Mouse (Mus musculus): ENCODE data around the gene Rngtt. TPM values are rescaled to one million over a fixed set of nuclear protein-coding genes. Genes with fewer than 3 reads are reported as not detected.
"Not testable (repeated sequence)": the region's sequence is repeated elsewhere in the genome, so short reads cannot be mapped to it uniquely, and the experiment has no call there.

The Rngtt gene
- polyA plus RNA-seq, 1 experiment from 2014 or later, result 14.9 TPM

GRCm38 (mm10) chr4:33289106-33289650 is 20.9 kb upstream of the Rngtt start:
- Histone ChIP-seq H3K4me2 (peak overlapping the region; percentile 50), H3K4me3 (peak overlapping the region; percentile 31), H3K9ac (no peak overlapping the region), H3K36me3 (no peaks in the 10 kb centered on the region), H3K27me3 (replicated peaks) (0 out of 2 replicates have a peak, but pooled peaks cover 8% of the 10 kb centered on the region), H3K4me1 (peaks cover 12% of the 10 kb centered on the region), H3K9me3 (no peaks in the 10 kb centered on the region), H3K27ac (replicated peaks) (no peak overlapping the region)
- WGBS, result 76% methylated on average over 12 of the region's 12 CpGs
- no peak for ATAC-seq (ENCODE audit: extremely low read depth, insufficient number of reproducible peaks, low FRiP score, low TSS enrichment)

GRCm38 (mm10) chr4:33290002-33290401 is 20.1 kb upstream of the Rngtt start, which contains the start of gene Pnrc1:
Gene Pnrc1 (minus strand): TSS chr4:33290163.
- peak within 1 kb of the TSS; percentile 31 for H3K4me3 ChIP-seq
- H3K4me2 ChIP-seq, result peak within 1 kb of the TSS; percentile 50
- H3K27ac ChIP-seq (replicated peaks), result no peak within 1 kb of the TSS
- no peaks in the 10 kb centered on the region for H3K9me3 ChIP-seq
- H3K4me1 ChIP-seq, result peaks cover 7% of the 10 kb centered on the region; the same call in 1 of the 2 replicates
- ATAC-seq (ENCODE audit: extremely low read depth, insufficient number of reproducible peaks, low FRiP score, low TSS enrichment), result peak; percentile 61; the same call in 1 of the 2 replicates
- H3K36me3 ChIP-seq, result no peaks in the 10 kb centered on the region
- 55% methylated on average over 3 of the region's 3 CpGs for WGBS
- H3K27me3 ChIP-seq (replicated peaks), result 0 out of 2 replicates have a peak, but pooled peaks cover 8% of the 10 kb centered on the region
- peak within 1 kb of the TSS; percentile 47 for H3K9ac ChIP-seq

GRCm38 (mm10) chr4:33290878-33291277 is 19.2 kb upstream of the Rngtt start:
- H3K4me1 ChIP-seq, result peaks cover 7% of the 10 kb centered on the region; the same call in 1 of the 2 replicates
- H3K36me3 ChIP-seq, result no peaks in the 10 kb centered on the region
- H3K27ac ChIP-seq (replicated peaks), result no peak overlapping the region
- ATAC-seq (ENCODE audit: extremely low read depth, insufficient number of reproducible peaks, low FRiP score, low TSS enrichment), result no peak
- H3K4me2 ChIP-seq, result no peak overlapping the region
- WGBS, result 54% methylated on average over 4 of the region's 4 CpGs
- 0 out of 2 replicates have a peak, but pooled peaks cover 8% of the 10 kb centered on the region for H3K27me3 ChIP-seq (replicated peaks)
- no peak overlapping the region for H3K9ac ChIP-seq
- no peaks in the 10 kb centered on the region for H3K9me3 ChIP-seq
- no peak overlapping the region for H3K4me3 ChIP-seq

- 18% methylated on average over 16 of the region's 16 CpGs for WGBS
- no peaks in the 10 kb centered on the region for H3K36me3 ChIP-seq
- H3K27ac ChIP-seq (replicated peaks), result no peak overlapping the region
- 0 out of 2 replicates have a peak, but pooled peaks cover 8% of the 10 kb centered on the region for H3K27me3 ChIP-seq (replicated peaks)
- H3K4me3 ChIP-seq, result no peak overlapping the region; the same call in 1 of the 2 replicates
- no peaks in the 10 kb centered on the region for H3K9me3 ChIP-seq
- peaks cover 7% of the 10 kb centered on the region; the same call in 1 of the 2 replicates for H3K4me1 ChIP-seq
- H3K4me2 ChIP-seq, result peak overlapping the region; percentile 54
- no peak for ATAC-seq (ENCODE audit: extremely low read depth, insufficient number of reproducible peaks, low FRiP score, low TSS enrichment)
- H3K9ac ChIP-seq, result peak overlapping the region; percentile 37; the same call in 1 of the 2 replicates
These were observed 17.4 kb upstream of the Rngtt start for GRCm38 (mm10) chr4:33292409-33293370.

- peaks cover 14% of the 10 kb centered on the region; the same call in 1 of the 2 replicates for H3K9me3 ChIP-seq
- ATAC-seq (ENCODE audit: extremely low read depth, insufficient number of reproducible peaks, low FRiP score, low TSS enrichment); H3K4me1 ChIP-seq; H3K9ac ChIP-seq; H3K27ac ChIP-seq (replicated peaks); H3K4me2 ChIP-seq; H3K36me3 ChIP-seq; H3K27me3 ChIP-seq (replicated peaks); H3K4me3 ChIP-seq: not testable (repeated sequence)
- WGBS, result 84% methylated on average over 6 of the region's 6 CpGs
These were observed 9.0 kb upstream of the Rngtt start for GRCm38 (mm10) chr4:33300891-33301665.

GRCm38 (mm10) chr4:33303057-33303456 is 7.1 kb upstream of the Rngtt start:
- Histone ChIP-seq H3K27ac (replicated peaks) (no peak overlapping the region), H3K4me2 (no peak overlapping the region), H3K9me3 (peaks cover 14% of the 10 kb centered on the region; the same call in 1 of the 2 replicates), H3K4me1 (no peaks in the 10 kb centered on the region), H3K36me3 (no peaks in the 10 kb centered on the region), H3K4me3 (no peak overlapping the region), H3K9ac (no peak overlapping the region), H3K27me3 (replicated peaks) (no peaks in the 10 kb centered on the region)
- WGBS, result 89% methylated on average over 1 of the region's 1 CpGs
- ATAC-seq (ENCODE audit: extremely low read depth, insufficient number of reproducible peaks, low FRiP score, low TSS enrichment), result no peak

GRCm38 (mm10) chr4:33307146-33307545 is 3.0 kb upstream of the Rngtt start:
- no peak for ATAC-seq (ENCODE audit: extremely low read depth, insufficient number of reproducible peaks, low FRiP score, low TSS enrichment)
- Histone ChIP-seq H3K9ac (no peak overlapping the region), H3K9me3 (0 out of 2 replicates have a peak, but pooled peaks cover 4% of the 10 kb centered on the region), H3K27me3 (replicated peaks) (no peaks in the 10 kb centered on the region), H3K36me3 (0 out of 2 replicates have a peak, but pooled peaks cover 2% of the 10 kb centered on the region), H3K27ac (replicated peaks) (no peak overlapping the region), H3K4me3 (no peak overlapping the region), H3K4me2 (no peak overlapping the region), H3K4me1 (peaks cover 13% of the 10 kb centered on the region)
- 65% methylated on average over 4 of the region's 4 CpGs for WGBS

GRCm38 (mm10) chr4:33310840-33311437 is 828 bp downstream of the Rngtt start:
- Histone ChIP-seq H3K9me3 (no peaks in the 10 kb centered on the region), H3K4me2 (peak overlapping the region; percentile 84), H3K27ac (replicated peaks) (peak overlapping the region; percentile 58), H3K36me3 (0 out of 2 replicates have a peak, but pooled peaks cover 5% of the 10 kb centered on the region), H3K4me1 (peaks cover 13% of the 10 kb centered on the region), H3K27me3 (replicated peaks) (no peaks in the 10 kb centered on the region), H3K9ac (peak overlapping the region; percentile 94), H3K4me3 (peak overlapping the region; percentile 86)
- no peak for ATAC-seq (ENCODE audit: extremely low read depth, insufficient number of reproducible peaks, low FRiP score, low TSS enrichment)
- WGBS, result 14% methylated on average over 12 of the region's 12 CpGs

- not testable (repeated sequence) for ATAC-seq (ENCODE audit: extremely low read depth, insufficient number of reproducible peaks, low FRiP score, low TSS enrichment); H3K36me3 ChIP-seq; H3K9ac ChIP-seq; H3K9me3 ChIP-seq; H3K27me3 ChIP-seq (replicated peaks); H3K4me3 ChIP-seq; H3K4me2 ChIP-seq; H3K27ac ChIP-seq (replicated peaks)
- WGBS, result 95% methylated on average over 7 of the region's 8 CpGs
- H3K4me1 ChIP-seq, result peaks cover 13% of the 10 kb centered on the region
These were observed 4.0 kb downstream of the Rngtt start for GRCm38 (mm10) chr4:33314150-33314549.

- Histone ChIP-seq H3K36me3 (0 out of 2 replicates have a peak, but pooled peaks cover 15% of the 10 kb centered on the region), H3K27me3 (replicated peaks) (no peaks in the 10 kb centered on the region), H3K9me3 (no peaks in the 10 kb centered on the region), H3K9ac (no peak overlapping the region), H3K4me2 (no peak overlapping the region), H3K4me3 (no peak overlapping the region), H3K4me1 (peaks cover 11% of the 10 kb centered on the region), H3K27ac (replicated peaks) (no peak overlapping the region)
- ATAC-seq (ENCODE audit: extremely low read depth, insufficient number of reproducible peaks, low FRiP score, low TSS enrichment), result no peak
- WGBS, result 75% methylated on average over 5 of the region's 5 CpGs
These were observed 5.7 kb downstream of the Rngtt start for GRCm38 (mm10) chr4:33315840-33316239.
